Mouse (Mus musculus): ENCODE data around the gene Clmn.

- TF ChIP-seq CTCF (IDR thresholded peaks at IDR 0.05; ENCODE audit: control insufficient read depth, insufficient read depth, insufficient read length) (no peak), MYOD1 (IDR thresholded peaks at IDR 0.05; ENCODE audit: control insufficient read depth, insufficient read length, low read depth) (no peak), MAX (IDR thresholded peaks at IDR 0.05) (no peak), MYOG (IDR thresholded peaks at IDR 0.05; ENCODE audit: control insufficient read depth, extremely low read depth, insufficient read length) (no peak)
Measured at GRCm38 (mm10) chr12:104819050-104819449, 45.8 kb downstream of the Clmn start.
